Mouse (Mus musculus) cerebellum, postnatal 14 days (tissue): ENCODE results near the gene Sertad3.

Source experiments
- DNase-seq, 2 experiments: peaks; one replicate each; pipeline ENCODE4 v3.0.0; 2021; ENCODE audit warnings: mixed read lengths in 2 of 2

Gene Sertad3

GRCm38 (mm10) chr7:27473156-27473834 is at the start of gene Sertad3:
Sertad3 (plus strand) TSS chr7:27473768.
- peak; percentile 100 for DNase-seq

DNA sequence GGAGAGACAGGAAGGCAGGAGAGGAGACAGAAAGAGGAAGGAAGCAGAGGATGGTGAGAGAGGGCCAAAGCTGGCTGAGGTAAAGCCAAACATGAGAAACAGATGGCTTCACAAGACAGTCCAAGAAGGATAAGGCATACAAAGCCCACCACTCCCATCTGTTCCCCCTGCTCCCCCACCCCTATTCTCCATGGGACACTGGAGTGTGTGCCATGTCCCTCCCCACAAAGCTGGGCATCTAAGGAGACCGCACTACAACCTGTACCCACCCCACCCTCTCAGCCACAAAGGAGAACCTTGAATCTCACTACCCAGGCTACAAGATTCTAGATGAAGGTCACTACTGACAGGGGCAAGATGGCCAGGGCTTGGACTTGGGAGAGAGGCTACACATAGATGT is 46.2 kb upstream of the Sertad3 start:
- peak; percentile 86 to 89 for DNase-seq

DNA sequence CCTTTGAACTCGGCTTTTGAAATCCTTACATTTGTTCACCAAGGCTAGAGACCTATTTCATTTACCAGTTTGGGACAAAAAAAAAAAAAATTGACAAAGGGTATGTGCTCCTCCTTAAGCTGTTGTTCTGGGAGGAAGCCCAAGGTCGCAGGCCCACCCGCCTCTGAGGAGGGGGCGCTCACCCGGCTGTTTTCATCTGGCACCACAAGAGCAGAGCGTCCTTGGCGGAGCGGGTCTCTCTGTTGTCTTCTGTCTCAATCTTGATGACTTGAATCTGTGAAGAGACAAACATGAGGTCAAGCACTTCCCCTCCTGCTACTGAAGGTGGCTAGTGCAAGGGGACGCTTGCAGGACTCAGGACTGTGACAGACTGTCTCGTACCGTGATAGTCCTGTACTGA is 45.6 kb upstream of the Sertad3 start:
- DNase-seq: peak; percentile 47 to 50

DNA sequence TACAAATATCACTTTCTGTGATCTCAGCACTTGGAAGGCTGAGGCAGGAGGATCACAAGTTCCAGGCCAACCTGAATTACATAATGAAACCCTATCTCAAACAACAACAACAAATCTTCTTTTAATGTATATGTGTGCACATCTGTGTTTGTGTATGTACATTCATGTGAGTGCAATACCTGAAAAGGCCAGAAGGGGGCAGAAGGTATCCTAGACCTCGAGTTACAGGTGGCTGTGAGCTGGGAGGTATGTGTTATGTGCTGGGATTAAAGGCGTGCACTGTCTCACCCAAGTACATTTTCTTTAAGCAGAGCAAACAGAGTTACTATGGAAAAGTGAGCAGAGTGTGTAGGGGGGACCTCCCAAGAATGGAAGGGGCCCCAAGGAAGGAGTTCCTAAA is 44.4 kb upstream of the Sertad3 start:
- DNase-seq: peak in 1 of 2 experiments; percentile 69

GRCm38 (mm10) chr7:27433349-27433748 is 40.2 kb upstream of the Sertad3 start:
- no peak for DNase-seq

DNA sequence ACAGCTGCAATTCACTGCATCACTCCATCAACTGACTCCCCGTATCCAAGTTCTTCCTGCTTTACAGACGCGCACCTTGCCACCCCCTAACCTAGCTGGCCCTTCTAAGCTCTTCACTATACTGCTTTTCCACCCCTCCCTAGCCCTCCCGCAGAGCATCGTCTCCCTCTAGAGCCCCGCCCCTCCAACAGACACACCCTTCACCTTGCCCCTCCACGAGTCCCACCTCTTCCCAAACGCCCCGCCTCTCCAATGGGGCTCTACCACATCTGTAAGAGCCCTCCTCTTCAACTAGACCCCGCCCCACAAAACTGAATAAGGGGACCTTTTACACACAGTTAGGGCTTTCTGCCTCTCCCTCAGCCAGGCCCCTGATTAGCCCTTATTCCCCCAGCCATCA is 39.8 kb upstream of the Sertad3 start:
- DNase-seq: no peak

DNA sequence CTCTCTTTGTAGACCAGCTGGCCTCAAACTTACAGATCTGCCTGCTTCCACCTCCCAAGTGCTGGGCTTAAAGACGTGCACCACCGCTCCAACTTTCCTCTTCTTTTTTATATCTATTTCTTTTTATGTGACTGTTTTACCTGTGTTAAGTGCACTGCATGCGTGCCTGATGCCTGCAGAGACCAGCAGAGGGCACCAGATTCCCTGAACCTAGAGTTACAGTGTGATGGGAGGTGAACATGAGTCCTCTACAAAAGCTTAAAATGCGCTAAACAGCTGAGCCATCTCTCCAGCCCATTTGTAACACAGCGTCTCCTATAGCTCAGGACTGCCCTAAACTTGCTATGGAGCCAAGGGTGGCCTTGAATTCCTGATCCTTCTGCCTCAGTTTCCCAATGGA is 36.0 kb upstream of the Sertad3 start:
- peak; percentile 43 to 62 for DNase-seq

GRCm38 (mm10) chr7:27440014-27440413 is 33.6 kb upstream of the Sertad3 start:
- peak in 1 of 2 experiments; percentile 27 for DNase-seq

DNA sequence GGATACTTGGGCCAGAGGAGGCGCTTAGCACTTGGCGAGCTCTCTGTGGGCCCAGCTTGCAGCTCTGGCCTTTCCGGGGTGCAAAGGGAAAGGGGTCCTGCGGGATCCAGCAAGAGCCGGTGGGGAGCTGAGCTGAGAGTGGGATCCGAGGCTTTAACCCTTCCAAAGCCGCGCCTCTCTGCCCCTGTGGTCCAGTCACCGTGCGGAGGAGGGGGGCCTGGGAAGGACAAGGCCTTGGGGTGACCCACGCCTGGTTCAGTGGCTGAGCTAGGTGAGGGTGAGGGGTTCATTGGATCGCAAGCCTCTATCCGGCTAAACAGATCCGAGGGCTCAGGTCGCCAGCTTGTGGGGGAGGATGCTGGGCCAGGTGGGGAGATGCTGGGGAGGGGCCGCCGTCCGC is 27.5 kb upstream of the Sertad3 start:
- DNase-seq: peak; percentile 59 to 62

GRCm38 (mm10) chr7:27446521-27447418 is 26.8 kb upstream of the Sertad3 start:
- peak; percentile 78 to 81 for DNase-seq

- peak; percentile 97 to 98 for DNase-seq
Measured at GRCm38 (mm10) chr7:27447419-27448286, 25.9 kb upstream of the Sertad3 start, which contains the start of the genes Sptbn4 and Blvrb. Sptbn4 (minus strand) TSS chr7:27447686. Blvrb (plus strand) TSS chr7:27447978.

- DNase-seq: peak; percentile 64 to 74
Measured at GRCm38 (mm10) chr7:27448421-27449206, 25.0 kb upstream of the Sertad3 start.

DNA sequence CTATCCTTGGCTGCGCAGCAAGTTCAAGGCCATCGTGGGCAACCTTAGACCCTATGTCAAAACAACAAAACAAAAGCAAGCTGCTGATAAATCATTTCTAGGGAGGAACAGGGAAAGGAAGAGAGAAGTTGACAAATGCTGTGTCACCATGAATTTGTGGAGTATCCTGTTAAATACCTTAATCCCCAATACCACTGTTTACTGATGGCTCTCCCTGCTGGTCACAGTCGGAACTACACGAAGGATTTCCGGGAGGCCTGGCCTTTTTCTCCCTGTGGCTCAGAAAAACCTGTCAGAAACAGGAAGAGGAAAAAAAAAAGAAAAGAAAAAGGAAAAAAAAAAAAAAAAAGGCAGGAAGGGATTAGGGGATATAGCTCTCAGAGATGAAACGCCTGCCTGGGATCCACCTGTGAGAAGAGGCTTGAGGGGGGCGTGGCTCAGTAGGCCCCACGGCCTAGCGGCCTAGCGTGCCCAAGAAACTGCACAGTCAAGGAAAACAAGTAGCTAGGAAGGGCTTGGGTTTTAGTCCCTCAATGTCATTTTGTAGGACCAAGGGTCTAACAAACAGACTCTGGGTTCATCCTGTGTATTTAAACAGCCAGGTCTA is 24.2 kb upstream of the Sertad3 start:
- peak; percentile 87 to 94 for DNase-seq

- no peak for DNase-seq
Measured at GRCm38 (mm10) chr7:27451359-27451758, 22.2 kb upstream of the Sertad3 start.

- no peak for DNase-seq
Measured at GRCm38 (mm10) chr7:27452206-27452770, 21.3 kb upstream of the Sertad3 start.

GRCm38 (mm10) chr7:27454461-27455121 is 19.0 kb upstream of the Sertad3 start:
- no peak for DNase-seq

- no peak for DNase-seq
Measured at GRCm38 (mm10) chr7:27455273-27455672, 18.3 kb upstream of the Sertad3 start.

- no peak for DNase-seq
Measured at GRCm38 (mm10) chr7:27458614-27459013, 15.0 kb upstream of the Sertad3 start.

- DNase-seq: no peak
Measured at GRCm38 (mm10) chr7:27459640-27460039, 13.9 kb upstream of the Sertad3 start.

GRCm38 (mm10) chr7:27460477-27460876 is 13.1 kb upstream of the Sertad3 start:
- DNase-seq: no peak

- peak; percentile 39 to 66 for DNase-seq
Measured at GRCm38 (mm10) chr7:27467648-27468047, 5.9 kb upstream of the Sertad3 start.
